Mouse (Mus musculus) layer of hippocampus, adult 11-12 months (tissue): ENCODE results near the gene Myo1d.

Experiments used
- DNase-seq: peaks from one replicate; pipeline ENCODE4 v3.0.0; 2022; ENCODE audit warnings: low spot score

Gene Myo1d

DNA sequence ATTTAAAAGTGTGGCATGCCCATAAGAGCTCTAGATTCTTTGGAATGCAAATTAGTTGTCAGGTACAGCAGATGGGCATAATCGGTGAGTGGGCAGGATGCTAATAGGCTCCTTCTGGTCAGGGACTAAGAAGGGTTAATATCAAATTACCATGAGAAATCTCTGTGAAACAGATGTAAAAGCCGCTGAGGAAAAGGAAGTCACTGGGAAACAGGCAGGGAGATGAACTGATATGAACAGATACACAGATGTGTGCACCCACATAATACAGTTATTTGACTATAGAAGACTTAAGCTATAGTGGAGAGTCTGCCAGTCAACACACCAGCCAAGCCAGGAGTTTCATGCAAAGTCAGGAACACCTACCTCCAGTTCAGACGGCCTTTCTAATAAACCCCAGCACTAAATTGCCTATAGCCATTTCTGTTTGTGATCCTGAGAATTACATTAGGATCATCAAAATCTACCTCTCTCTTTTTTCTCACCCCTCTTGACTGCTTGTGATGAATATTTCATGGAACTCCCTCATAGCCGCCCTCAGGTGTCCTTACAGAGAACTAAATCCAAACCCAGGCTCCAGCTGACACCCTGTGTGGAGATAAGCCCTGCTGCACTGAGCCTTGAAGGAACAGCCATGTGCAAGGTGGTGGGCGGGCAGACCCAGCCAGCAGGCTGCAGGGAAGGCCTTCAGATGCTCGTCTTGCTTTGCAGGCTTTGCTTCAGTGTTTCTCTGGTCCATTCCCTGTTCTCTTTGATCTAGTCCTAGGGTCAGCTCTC is 164.7 kb downstream of the Myo1d start:
- peak; percentile 31 for DNase-seq

DNA sequence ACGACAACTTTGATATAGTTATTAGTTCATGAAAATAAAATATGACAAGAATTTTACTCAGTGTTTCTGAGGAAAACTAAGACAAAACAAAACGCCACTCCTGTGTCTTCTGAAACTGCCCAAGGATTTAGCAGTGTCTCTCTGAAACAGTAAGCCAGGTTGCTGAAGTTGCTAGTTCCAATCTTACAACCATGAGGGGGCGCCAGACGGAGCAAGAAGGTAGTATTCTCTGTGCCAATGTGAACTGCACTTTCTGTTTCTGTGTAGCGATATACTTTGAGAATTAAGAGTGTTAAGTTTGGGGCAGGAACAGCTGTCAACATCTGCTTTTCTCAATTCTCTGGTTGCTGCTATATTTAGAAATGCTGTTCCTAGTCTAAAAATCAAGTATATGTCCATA is 165.4 kb downstream of the Myo1d start:
- peak; percentile 78 for DNase-seq

DNA sequence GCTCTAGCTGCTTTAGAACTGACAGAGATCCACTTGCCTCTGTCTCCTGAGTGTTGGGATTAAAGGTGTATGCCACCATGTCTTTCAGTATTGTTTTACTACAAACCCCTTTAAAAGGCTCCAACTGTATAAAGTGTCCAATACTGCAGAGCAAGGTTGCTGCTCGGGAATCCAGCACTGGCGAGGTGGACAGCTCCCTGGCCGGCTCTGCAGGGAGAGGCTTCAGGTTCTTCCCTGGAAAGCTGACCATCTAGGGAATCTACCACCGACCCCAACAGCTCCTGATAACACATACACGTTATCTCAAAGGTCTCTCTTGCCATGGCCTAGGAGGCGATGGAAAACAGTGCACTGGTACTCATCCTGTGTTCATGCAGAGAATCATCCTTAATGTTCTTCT is 166.3 kb downstream of the Myo1d start:
- no peak for DNase-seq

GRCm38 (mm10) chr11:80602707-80603441 is 177.0 kb downstream of the Myo1d start:
- peak; percentile 84 for DNase-seq

- peak; percentile 42 for DNase-seq
These were observed 177.8 kb downstream of the Myo1d start for GRCm38 (mm10) chr11:80602041-80602458.

- DNase-seq: no peak
These were observed 178.6 kb downstream of the Myo1d start for GRCm38 (mm10) chr11:80601040-80601864.

- DNase-seq: no peak
These were observed 184.3 kb downstream of the Myo1d start for GRCm38 (mm10) chr11:80595482-80595881.

DNA sequence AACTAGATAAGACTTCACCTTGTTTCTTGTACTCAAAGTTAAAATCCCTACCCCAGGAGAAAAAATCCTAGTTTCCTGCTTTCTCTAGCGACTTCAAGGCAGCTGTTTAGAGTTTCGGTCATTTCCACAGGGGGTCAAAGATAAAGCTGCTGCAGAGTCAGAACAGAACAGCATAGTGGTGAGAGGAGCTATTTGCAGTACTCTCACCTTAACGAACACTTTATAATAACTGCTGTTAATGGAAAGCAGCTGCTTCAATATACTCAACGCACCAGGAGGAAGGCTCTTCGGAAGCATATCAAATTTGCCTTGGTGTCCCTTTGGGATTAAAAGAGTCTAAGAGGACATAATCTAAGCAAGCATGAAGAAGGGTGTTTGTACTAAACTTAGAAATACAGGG is 190.4 kb downstream of the Myo1d start:
- DNase-seq: no peak

GRCm38 (mm10) chr11:80585761-80586160 is 194.1 kb downstream of the Myo1d start:
- DNase-seq: no peak

- no peak for DNase-seq
These were observed 194.6 kb downstream of the Myo1d start for GRCm38 (mm10) chr11:80585211-80585610.

DNA sequence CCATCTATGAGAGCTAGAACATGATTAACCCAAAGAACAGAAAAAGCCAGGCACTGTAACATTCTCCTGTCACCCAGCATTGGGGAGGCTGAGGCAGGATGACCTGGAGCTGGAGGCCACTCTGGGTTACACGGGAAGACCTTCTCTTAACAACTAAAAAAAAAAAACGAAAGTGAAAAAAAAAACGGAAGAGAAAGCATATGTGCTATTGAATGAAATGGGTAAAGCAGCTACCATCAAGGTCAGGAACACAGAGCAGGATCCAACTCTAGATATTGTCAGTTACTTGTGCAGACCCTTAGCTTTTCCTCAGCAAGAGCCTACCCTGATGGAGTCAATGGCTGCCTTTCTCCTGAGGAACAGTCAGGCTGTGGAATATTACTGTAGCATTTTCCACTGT is 199.3 kb downstream of the Myo1d start:
- DNase-seq: no peak

- DNase-seq: peak; percentile 89
These were observed 201.8 kb downstream of the Myo1d start for GRCm38 (mm10) chr11:80577747-80578640.

DNA sequence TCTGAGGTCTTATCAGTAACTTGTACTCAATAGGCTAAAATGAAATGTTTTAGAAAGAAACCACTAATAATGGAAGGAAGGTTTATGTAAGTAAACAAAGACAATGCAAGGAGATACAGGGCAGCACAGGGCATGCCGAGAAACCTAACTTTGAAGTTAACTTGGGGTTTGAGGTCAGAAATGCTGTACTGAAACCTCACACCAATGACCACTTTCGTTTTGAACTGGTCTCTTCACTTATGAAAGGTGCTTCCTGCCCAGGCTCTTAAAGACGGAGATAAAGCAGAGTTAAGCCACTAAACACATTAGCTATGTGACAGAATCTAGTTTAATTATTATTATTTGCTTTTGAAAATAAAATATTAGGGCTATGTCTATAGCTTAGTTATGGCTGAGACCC is 204.0 kb downstream of the Myo1d start:
- no peak for DNase-seq

DNA sequence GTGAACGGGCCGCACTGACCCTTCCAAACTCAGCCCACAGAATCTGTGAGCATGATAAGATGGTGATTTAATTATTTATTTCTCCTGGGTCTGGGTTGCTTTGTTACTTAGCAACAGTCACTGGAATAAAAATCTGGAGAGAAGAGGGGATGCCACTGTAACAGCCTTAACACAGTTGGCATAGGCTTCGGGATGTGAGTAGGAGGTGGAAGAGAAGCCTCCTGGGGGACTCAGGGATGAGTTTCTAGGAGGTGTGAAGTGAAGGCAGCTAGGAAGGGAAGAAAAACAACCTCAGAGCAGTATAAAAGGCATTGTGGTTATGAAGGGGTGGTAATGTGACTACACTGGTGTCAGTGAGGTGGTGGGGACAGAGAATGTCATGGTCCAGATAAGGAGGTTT is 213.5 kb downstream of the Myo1d start:
- DNase-seq: no peak

- peak; percentile 36 for DNase-seq
These were observed 214.6 kb downstream of the Myo1d start for GRCm38 (mm10) chr11:80564975-80565965.

DNA sequence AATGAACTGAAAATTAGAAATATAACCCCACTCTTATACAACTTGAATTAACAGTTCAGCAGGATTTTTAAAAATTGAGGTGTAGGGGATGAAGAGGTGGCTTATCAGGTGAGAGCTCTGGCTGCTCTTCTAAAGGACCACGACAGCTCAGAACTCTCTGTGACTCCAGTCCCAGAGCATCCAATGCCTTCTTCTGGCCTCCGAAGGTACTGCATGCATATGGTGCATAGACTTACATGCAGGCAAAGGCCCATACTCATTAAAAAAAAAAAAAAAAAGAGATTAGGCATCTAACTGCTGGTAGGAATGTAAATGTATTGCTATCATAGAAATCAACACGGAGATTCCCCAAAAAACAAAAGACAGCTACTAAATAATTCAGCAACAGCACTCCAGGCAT is 217.3 kb downstream of the Myo1d start:
- no peak for DNase-seq

GRCm38 (mm10) chr11:80560770-80561169 is 219.1 kb downstream of the Myo1d start:
- DNase-seq: no peak

DNA sequence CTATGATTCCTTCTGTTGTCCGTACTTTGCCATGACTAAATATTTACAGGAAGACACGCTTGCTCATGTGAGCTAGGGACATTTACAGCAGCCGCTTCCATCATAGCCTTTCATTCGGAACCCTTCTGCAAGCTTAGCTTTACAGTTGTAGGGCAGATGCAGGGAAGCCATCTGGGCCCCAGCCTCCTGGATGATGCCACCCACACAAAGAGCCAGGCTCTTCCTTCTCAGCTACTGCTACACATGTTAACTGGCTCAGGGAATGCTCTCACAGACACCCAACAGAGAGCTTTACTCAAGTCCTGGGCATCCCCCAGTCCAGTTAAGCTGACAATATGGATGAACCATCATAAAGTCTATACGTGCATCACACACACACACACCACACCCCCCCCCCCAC is 224.4 kb downstream of the Myo1d start:
- no peak for DNase-seq

GRCm38 (mm10) chr11:80553046-80553445 is 226.8 kb downstream of the Myo1d start:
- DNase-seq: no peak

- peak; percentile 62 for DNase-seq
These were observed 228.2 kb downstream of the Myo1d start for GRCm38 (mm10) chr11:80551634-80552033.
